Mouse (Mus musculus) kidney, adult 2 months (tissue): ENCODE measurements at regions not wholly inside any gene's neighbourhood (a gene's known extent, or its start where the extent isn't known, plus 50 kb on each side); places are given as distances from the start of the nearest gene placed in this dataset.

Experiments used
- CTCF ChIP-seq: fragments of 200-500 bp; conservative IDR thresholded peaks from 2 replicates; pipeline ENCODE4 v1.5.1; 2011; ENCODE audit warnings: low read depth, mild to moderate bottlenecking, control low read depth, low read length, moderate library complexity, mixed read lengths; ENCODE audit not compliant: insufficient read depth, insufficient read length
- POLR2A ChIP-seq: fragments of 200-500 bp; IDR thresholded peaks from one replicate; pipeline ENCODE4 v1.6.1; 2011; ENCODE audit warnings: low read depth, low read length, control low read depth

- TF ChIP-seq CTCF (no peak), POLR2A (no peak)
These were observed 910.2 kb upstream of the Ddx18 start for GRCm38 (mm10) chr1:122478003-122478402.
